Mouse (Mus musculus): ENCODE data around the gene Slc45a2. TPM values are rescaled to one million over a fixed set of nuclear protein-coding genes. Genes with fewer than 3 reads are reported as not detected.
A peak's percentile ranks its signal among the peaks of the same experiment; 100 is the strongest.
"Not testable (repeated sequence)": the region's sequence is repeated elsewhere in the genome, so short reads cannot be mapped to it uniquely, and the experiment has no call there.

Gene Slc45a2
- polyA plus RNA-seq, 1 experiment from 2014 or later: not detected

DNA sequence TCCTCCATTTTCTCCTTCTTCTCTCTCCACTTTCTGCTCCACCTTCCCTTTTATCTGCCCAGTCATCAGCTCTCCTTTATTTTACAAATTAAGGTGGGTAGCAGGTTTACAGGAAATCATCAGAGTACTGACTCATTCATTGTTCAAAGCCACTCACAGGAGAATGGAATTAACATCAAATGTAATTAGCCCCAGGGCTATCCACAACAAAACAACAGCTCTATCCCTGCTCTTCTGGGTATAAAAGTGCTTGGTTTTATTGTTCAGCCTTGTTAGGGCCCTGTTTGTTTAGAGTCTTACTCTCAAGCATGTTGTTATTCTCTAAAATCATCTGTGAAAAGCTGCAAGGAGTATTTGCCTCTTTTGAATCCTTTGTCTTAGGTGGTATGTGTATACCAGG, 23.4 kb upstream of the Slc45a2 start:
- DNase-seq (ENCODE audit: low spot score) (no peak), ATAC-seq (no peak)
- no peak overlapping the region for H3K4me3 ChIP-seq (ENCODE audit: low read depth, low read length)
- no peaks in the 10 kb centered on the region for H3K27me3 ChIP-seq (replicated peaks; ENCODE audit: insufficient read depth, low read length)
- no peaks in the 10 kb centered on the region; the same call in 1 of the 2 replicates for H3K4me1 ChIP-seq (ENCODE audit: insufficient read depth, low read depth, low read length)
- H3K9ac ChIP-seq (replicated peaks; ENCODE audit: low read depth): no peak overlapping the region
- no peaks in the 10 kb centered on the region for H3K9me3 ChIP-seq (ENCODE audit: low read length)
- H3K36me3 ChIP-seq (ENCODE audit: insufficient read depth, low read length): no peaks in the 10 kb centered on the region
- no peak overlapping the region for H3K27ac ChIP-seq (ENCODE audit: low read length)
- H3K4me2 ChIP-seq (replicated peaks; ENCODE audit: low read depth, low read length): no peak overlapping the region
- TF ChIP-seq CTCF (IDR thresholded peaks at IDR 0.05) (no peak), EP300 (IDR thresholded peaks at IDR 0.05) (no peak)

DNA sequence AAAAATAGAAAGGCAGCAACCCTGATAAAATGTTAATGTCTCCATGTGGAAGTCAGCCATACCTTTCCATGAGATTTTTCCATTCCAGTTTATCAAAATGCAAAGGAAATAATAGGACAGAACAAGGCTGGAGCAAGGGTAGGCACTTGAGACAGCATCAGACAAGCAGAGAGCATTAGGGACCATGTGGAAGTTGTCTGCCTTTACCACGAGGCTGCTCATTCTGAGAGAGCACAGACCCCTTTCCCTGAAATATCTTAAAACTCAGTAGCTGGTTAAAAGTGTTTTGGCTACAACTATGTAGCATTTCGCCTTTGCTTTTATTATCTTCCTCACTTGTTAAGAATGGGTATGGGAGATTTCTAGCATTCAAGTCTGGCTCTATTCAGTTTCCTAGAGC, 19.8 kb upstream of the Slc45a2 start:
- no peak overlapping the region for H3K9ac ChIP-seq (replicated peaks; ENCODE audit: low read depth)
- TF ChIP-seq EP300 (IDR thresholded peaks at IDR 0.05) (no peak), CTCF (IDR thresholded peaks at IDR 0.05) (no peak)
- no peaks in the 10 kb centered on the region for H3K36me3 ChIP-seq (ENCODE audit: insufficient read depth, low read length)
- H3K4me3 ChIP-seq (ENCODE audit: low read depth, low read length): no peak overlapping the region
- no peaks in the 10 kb centered on the region; the same call in 1 of the 2 replicates for H3K4me1 ChIP-seq (ENCODE audit: insufficient read depth, low read depth, low read length)
- no peak overlapping the region; the same call in 1 of the 2 replicates for H3K4me2 ChIP-seq (replicated peaks; ENCODE audit: low read depth, low read length)
- no peak overlapping the region for H3K27ac ChIP-seq (ENCODE audit: low read length)
- no peak for ATAC-seq
- no peaks in the 10 kb centered on the region for H3K27me3 ChIP-seq (replicated peaks; ENCODE audit: insufficient read depth, low read length)
- 54% methylated on average over 2 of the region's 2 CpGs for WGBS
- no peaks in the 10 kb centered on the region for H3K9me3 ChIP-seq (ENCODE audit: low read length)
- DNase-seq (ENCODE audit: low spot score): no peak

- TF ChIP-seq EP300 (IDR thresholded peaks at IDR 0.05) (no peak), CTCF (IDR thresholded peaks at IDR 0.05) (peak; percentile 59)
- Histone ChIP-seq H3K9me3 (ENCODE audit: low read length) (no peaks in the 10 kb centered on the region), H3K27ac (ENCODE audit: low read length) (peak within 1 kb of the TSS; percentile 85), H3K4me3 (ENCODE audit: low read depth, low read length) (peak within 1 kb of the TSS; percentile 77), H3K9ac (replicated peaks; ENCODE audit: low read depth) (peak within 1 kb of the TSS; percentile 62; the same call in 1 of the 2 replicates), H3K4me2 (replicated peaks; ENCODE audit: low read depth, low read length) (peak within 1 kb of the TSS; percentile 55), H3K4me1 (ENCODE audit: insufficient read depth, low read depth, low read length) (no peaks in the 10 kb centered on the region; the same call in 1 of the 2 replicates), H3K36me3 (ENCODE audit: insufficient read depth, low read length) (no peaks in the 10 kb centered on the region), H3K27me3 (replicated peaks; ENCODE audit: insufficient read depth, low read length) (no peaks in the 10 kb centered on the region)
- DNase-seq (ENCODE audit: low spot score) (peak; percentile 93), ATAC-seq (peak; percentile 100)
- WGBS: 1% methylated on average over 39 of the region's 52 CpGs
These were observed 19.0 kb upstream of the Slc45a2 start, which contains the start of gene Amacr for GRCm38 (mm10) chr15:10981377-10982063. Gene Amacr (plus strand): TSS chr15:10981756.

DNA sequence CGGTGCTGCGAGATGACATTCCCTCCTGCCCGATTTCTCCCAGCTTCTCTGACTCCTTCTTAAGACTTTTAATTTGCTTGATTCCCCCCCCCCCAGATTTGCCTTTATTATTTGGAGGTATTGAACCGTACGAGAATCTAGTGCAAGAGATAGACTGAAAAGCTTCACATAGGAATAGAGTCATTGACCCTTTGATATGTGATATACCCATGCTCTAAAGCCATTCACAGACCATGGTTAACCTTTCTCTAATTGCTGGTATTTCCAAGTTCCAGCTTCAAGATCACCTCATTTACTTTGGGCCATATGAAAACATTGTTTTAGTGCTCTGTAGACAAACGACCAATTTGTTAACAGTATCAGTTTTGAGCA, 18.5 kb upstream of the Slc45a2 start:
- DNase-seq (ENCODE audit: low spot score) (no peak), ATAC-seq (no peak)
- Histone ChIP-seq H3K27ac (ENCODE audit: low read length) (no peak overlapping the region), H3K4me2 (replicated peaks; ENCODE audit: low read depth, low read length) (peak overlapping the region; percentile 55), H3K36me3 (ENCODE audit: insufficient read depth, low read length) (no peaks in the 10 kb centered on the region), H3K9me3 (ENCODE audit: low read length) (no peaks in the 10 kb centered on the region), H3K9ac (replicated peaks; ENCODE audit: low read depth) (peak overlapping the region; percentile 62; the same call in 1 of the 2 replicates), H3K4me3 (ENCODE audit: low read depth, low read length) (peak overlapping the region; percentile 77), H3K4me1 (ENCODE audit: insufficient read depth, low read depth, low read length) (no peaks in the 10 kb centered on the region; the same call in 1 of the 2 replicates), H3K27me3 (replicated peaks; ENCODE audit: insufficient read depth, low read length) (no peaks in the 10 kb centered on the region)
- TF ChIP-seq EP300 (IDR thresholded peaks at IDR 0.05): no peak
- TF ChIP-seq CTCF (IDR thresholded peaks at IDR 0.05): no peak
- 5% methylated on average over 6 of the region's 6 CpGs for WGBS

GRCm38 (mm10) chr15:10985756-10986155, 14.8 kb upstream of the Slc45a2 start:
- Histone ChIP-seq H3K36me3 (ENCODE audit: insufficient read depth, low read length) (no peaks in the 10 kb centered on the region), H3K9ac (replicated peaks; ENCODE audit: low read depth) (no peak overlapping the region), H3K27ac (ENCODE audit: low read length) (no peak overlapping the region), H3K4me1 (ENCODE audit: insufficient read depth, low read depth, low read length) (no peaks in the 10 kb centered on the region; the same call in 1 of the 2 replicates), H3K4me3 (ENCODE audit: low read depth, low read length) (no peak overlapping the region), H3K4me2 (replicated peaks; ENCODE audit: low read depth, low read length) (no peak overlapping the region), H3K27me3 (replicated peaks; ENCODE audit: insufficient read depth, low read length) (no peaks in the 10 kb centered on the region), H3K9me3 (ENCODE audit: low read length) (no peaks in the 10 kb centered on the region)
- ATAC-seq: no peak
- TF ChIP-seq CTCF (IDR thresholded peaks at IDR 0.05): no peak
- TF ChIP-seq EP300 (IDR thresholded peaks at IDR 0.05): no peak
- 85% methylated on average over 6 of the region's 6 CpGs for WGBS
- no peak for DNase-seq (ENCODE audit: low spot score)

- H3K9ac ChIP-seq (replicated peaks; ENCODE audit: low read depth); H3K27ac ChIP-seq (ENCODE audit: low read length); H3K36me3 ChIP-seq (ENCODE audit: insufficient read depth, low read length); H3K4me2 ChIP-seq (replicated peaks; ENCODE audit: low read depth, low read length); DNase-seq (ENCODE audit: low spot score); H3K4me3 ChIP-seq (ENCODE audit: low read depth, low read length); H3K27me3 ChIP-seq (replicated peaks; ENCODE audit: insufficient read depth, low read length); ATAC-seq; H3K4me1 ChIP-seq (ENCODE audit: insufficient read depth, low read depth, low read length); H3K9me3 ChIP-seq (ENCODE audit: low read length): not testable (repeated sequence)
- WGBS: 91% methylated on average over 2 of the region's 2 CpGs
These were observed 14.0 kb upstream of the Slc45a2 start for GRCm38 (mm10) chr15:10986477-10986876.

All from lung, postnatal 0 days (tissue).